Mouse (Mus musculus) frontal cortex, adult 2 months (tissue): ENCODE results near the gene Itpkc. TPM values are rescaled to one million over a fixed set of nuclear protein-coding genes. Genes with fewer than 3 reads are reported as not detected.

Experiments
- DNase-seq, 2 experiments: peaks; one replicate each; pipeline ENCODE4 v3.0.0; 2022; ENCODE audit warnings: low spot score in 1 of 2; ENCODE audit errors: extremely low spot score in 1 of 2
- polyA plus RNA-seq: library from polyadenylated mRNA; depleted of rRNA; stranded (reverse); fragments of >200 nt; gene quantifications from 2 replicates; pipeline ENCODE4 v1.2.3, GENCODE M21; 2012

Gene Itpkc
- polyA plus RNA-seq, 1 experiment = 6.7 TPM

GRCm38 (mm10) chr7:27195681-27196611, 32.5 kb downstream of the Itpkc start, which contains the start of the genes BC024978 and Snrpa:
Gene BC024978, plus strand, starts transcription at chr7:27195781.
Gene Snrpa, minus strand, starts transcription at chr7:27196271.
- DNase-seq = peak; percentile 98 to 100

DNA sequence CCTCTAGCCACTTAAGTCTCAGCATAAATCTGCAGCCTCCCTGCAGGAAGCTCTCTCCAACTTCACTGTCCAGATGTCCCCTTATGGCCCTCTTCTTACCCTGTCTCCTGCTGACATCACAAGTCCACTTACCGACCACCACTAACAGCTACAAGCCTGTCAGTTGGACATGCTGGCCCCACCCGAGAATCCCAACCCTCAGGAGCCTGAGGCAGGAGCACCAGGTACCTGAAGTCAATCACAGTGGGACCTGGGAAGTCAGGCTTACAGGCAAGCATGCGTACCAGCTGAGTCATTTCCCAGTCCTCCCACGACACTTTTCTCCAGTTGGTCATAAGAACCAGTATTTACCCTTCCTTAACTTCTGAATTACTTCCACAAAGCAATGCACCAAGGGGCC, 34.7 kb downstream of the Itpkc start:
- no peak for DNase-seq

GRCm38 (mm10) chr7:27192434-27192833, 36.0 kb downstream of the Itpkc start:
- no peak for DNase-seq

DNA sequence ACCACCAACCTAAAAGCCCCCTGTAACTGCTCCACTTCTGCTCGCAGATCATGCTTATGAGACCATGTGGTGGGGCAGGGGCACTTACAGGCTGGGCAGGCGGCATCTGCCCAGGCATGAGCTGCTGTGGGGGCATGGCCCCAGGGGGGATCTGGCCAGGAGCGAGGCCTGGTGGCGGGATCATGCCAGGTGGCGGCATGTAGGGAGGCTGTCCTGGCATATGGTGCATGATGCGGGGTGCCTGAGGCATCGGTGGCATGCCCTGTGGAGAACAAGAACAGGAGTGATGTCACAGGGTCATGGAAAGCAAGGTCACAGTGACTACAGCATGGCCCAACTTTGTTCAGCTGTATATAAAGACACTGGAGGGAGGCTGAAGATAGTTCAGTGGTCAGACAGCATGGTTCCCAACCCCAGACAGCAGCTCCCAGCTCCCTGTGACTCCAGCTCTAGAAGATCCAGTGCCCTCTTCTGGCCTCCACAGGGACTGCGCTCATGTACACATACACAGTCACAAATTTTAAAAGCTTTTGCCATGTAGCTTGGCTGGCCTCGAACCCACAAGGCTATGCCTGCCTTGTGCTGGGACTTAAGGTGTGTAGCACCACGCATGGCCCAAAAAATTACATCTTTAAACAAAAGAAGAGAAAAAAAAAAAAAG, 39.1 kb downstream of the Itpkc start:
- no peak for DNase-seq

DNA sequence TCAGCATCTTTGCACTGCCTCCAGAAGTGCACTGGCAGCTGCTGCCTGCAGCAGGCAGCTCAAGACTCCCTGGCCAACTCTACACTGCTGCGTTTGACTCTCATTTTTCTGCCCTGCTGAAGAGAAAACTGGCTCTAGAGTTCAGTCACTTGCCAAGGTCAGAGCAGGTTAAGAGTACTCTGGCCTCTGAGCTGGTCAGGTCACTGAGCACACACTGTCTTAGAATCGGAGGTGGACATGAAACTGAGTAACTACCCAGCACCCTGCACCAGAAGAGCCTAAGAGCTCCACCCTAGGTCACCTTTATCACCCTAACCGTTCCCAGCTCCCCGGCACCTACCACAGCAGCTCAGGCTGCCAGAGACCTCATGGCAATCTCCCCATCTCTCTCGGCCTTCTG, 42.5 kb downstream of the Itpkc start:
- DNase-seq = no peak

DNA sequence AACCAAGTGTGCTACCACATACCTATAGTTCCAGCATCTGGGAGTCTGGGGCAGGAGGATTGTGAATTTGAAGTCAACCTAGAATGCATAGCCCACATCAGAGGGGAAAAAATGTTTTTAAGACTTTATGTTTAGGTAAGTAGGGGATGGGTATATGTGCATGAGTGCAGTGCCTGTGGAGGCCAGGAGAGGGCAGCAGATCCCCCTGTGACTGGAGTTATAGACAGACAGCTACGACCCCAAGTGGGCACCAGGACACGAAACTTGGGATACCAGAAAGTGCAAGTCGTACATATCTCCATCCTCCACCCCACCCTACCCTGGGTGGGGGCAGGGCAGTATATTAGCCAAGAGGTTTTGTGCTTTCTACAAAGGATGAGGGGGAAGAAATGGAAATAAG, 43.5 kb downstream of the Itpkc start:
- no peak for DNase-seq

- DNase-seq = no peak
Measured at GRCm38 (mm10) chr7:27182498-27182897, 46.0 kb downstream of the Itpkc start.

- no peak for DNase-seq
Measured at GRCm38 (mm10) chr7:27180837-27181695, 47.4 kb downstream of the Itpkc start, which contains the start of the genes Gm21983 and Mia. Gene Gm21983, minus strand, starts transcription at chr7:27181086. Gene Mia, minus strand, starts transcription at chr7:27181157.

GRCm38 (mm10) chr7:27180036-27180435, 48.4 kb downstream of the Itpkc start:
- no peak for DNase-seq

DNA sequence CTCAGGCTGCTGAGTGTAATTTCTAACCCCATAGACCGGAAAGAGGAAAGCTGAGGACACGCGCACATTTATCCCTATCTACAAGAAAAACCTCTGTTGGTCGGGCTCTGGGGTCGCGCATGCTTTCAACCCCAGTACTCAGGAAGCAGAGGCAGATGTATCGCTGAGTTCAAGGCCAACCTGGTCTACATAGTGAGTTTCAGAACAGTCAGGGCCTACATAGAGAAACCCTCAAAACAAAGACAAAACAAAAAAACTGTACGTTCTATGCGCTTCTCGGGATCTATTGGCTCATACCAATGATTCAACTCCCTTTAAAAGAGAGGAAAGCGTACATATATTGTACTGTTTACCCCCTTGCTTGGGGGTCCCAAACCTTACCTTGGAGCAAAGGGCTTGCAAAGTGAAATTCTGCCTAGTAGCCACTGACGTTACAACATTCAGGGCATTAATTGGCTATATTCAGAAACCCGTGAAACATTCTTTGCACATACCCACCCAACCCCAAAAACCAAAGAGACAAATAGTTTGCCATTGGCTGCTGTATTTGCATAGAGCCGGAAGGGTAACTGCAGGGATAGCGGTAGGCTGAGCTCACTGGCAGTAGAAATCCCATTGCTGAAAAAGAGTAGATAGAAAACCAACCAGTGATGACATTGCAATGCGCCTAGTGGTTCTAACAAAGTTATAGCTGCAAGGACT, 49.1 kb downstream of the Itpkc start:
- no peak for DNase-seq

DNA sequence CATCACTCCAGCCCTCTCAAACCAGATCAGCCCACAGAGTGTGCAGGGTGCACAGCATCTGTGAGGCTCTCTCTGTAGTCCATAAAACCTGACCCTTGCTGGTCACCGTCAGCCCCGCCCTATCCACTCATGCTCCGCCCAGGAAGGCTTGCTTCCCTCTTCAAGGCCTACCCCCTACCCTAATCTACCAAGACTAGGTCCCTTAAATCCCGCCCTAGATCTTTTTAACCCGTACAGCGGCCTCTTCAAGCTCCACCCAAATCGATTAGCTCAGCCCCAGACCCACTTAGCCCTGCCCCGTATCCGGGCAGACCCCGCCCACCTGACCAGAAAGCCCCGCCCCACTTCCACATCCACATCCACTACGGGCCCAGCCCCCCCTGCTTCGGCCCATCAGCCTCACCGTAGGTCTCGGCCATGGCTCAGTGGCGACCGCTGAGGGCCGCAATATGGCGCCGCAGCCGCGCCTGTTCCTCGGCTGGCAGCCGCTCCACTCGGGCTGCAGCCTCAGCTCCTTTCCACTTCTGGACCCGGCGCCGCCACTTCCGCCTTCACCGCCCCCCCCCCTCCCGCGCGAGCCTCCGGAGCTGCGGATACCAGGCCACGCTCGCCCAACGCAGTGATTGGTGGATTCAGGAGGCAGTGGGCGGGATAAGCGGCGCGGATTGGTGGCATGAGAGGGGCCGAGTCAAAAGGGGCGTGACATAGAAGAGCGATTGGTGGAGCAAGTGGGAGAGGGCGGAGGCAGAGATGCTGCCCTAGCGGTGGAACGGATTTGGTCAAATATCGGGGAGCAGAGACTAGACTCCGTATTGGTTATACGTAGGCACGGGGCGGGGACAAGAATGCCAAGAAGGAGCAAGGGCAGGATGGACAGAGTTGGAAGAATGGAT, 49.9 kb downstream of the Itpkc start, which contains the start of gene Rab4b:
Gene Rab4b, minus strand, starts transcription at position 573 of the 893 bp plus-strand sequence.
- peak; percentile 99 for DNase-seq

DNA sequence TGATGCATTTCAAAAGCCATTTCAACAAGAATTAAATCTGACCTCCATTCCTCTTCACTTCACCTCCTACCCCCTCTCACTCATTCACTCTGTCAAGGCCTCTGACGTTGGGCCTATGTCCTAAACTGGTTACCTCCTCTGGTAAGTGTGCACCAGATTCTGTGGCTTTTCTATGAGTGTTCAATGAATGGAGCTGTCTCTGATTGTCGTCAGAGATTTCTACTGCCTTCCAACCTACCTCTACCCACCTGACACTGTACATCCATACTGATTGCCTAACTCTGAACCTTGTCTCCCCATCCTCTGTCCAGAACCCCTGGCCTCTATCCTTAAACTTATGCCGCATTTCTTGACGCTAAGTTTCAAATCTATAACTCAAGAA, 50.5 kb downstream of the Itpkc start:
- no peak for DNase-seq

- DNase-seq = no peak
Measured at GRCm38 (mm10) chr7:27174896-27175295, 53.6 kb downstream of the Itpkc start.

- no peak for DNase-seq
Measured at GRCm38 (mm10) chr7:27174496-27174895, 54.0 kb downstream of the Itpkc start.

DNA sequence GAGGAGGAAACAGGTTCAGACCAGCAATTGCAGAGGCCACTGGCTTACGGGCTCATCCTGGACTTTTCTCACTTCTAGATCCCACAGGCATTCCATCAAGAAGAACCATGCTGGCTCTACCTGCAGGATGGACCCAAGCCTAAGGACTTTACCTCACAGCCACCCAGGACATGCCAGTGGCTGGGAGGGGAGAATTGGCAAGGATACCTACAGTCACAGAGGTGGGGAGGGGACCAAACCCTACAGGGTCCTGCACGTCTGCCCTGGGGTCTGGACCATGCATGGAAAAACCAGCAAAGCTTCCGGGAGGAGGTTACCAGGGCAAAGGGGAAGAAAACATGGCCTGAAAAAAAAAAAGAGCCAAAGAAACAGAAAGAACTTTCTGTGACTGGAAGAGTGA, 57.5 kb downstream of the Itpkc start:
- DNase-seq = no peak

- DNase-seq = no peak
Measured at GRCm38 (mm10) chr7:27168371-27168770, 60.1 kb downstream of the Itpkc start.

GRCm38 (mm10) chr7:27167475-27168094, 60.9 kb downstream of the Itpkc start:
- DNase-seq = no peak

DNA sequence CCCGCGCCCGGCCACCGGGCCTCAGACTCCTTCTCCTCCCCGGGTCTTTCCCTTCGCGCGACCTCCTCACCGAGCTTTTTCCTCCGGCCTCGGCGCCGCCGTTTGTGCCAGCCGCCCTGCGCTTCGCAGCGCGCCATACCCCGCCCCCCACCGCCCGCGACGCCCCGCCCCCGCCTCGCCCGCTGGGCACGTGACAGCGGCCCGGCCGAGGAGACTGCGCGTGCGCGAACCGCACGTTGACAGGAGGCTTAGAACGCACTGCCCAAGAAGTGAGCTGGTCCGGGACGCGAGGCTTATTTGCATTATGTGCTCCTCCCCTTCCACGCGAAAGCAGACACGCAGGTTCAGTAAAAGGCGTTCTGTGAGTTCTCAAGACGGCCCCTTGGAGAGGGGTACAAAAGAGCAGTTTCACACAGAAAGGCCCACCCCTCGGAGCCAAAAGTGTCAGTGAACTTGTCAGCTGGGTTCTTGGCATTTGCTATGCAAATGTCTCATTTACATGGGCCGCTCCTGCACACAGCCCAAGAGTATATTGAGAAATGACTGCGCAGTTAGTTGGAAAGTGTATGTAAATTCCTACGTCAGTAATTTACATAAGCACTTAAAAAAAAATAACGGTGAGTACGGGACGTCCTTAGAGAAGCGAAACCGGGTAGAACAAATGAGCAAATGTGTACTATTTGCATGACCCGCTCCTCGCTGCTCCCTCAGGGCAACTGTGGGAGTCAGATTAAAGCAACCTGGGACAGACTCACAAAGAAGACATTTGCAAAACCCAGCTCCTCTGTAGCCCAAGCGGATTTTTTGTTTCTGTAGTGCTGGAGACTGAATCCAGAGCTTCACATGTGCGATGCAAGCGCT, 61.6 kb downstream of the Itpkc start, which contains the start of gene Egln2:
Gene Egln2, minus strand, starts transcription at position 189 of the 861 bp plus-strand sequence.
- peak; percentile 93 to 96 for DNase-seq
